Comparison of ENCODE assay signal across 18 mouse cellular contexts in genomic region chr6:61491979-61492821, GRCm38 (mm10).
DNase-seq lines count a peak whose midpoint lies in the region; ATAC-seq and TF ChIP-seq lines count a peak whose summit lies in the region.
"Had no signal": no experiment of that assay in that cellular context is flagged by ENCODE, and none has a peak within 500 bp of the region (broad histone marks: within the 10 kb centered on the region; RNA-seq: fewer than 3 reads in every experiment).

No protein-coding gene starts in this region.

- WGBS in hindbrain, embryonic 11.5 days = 64% methylated on average over 4 of the region's 4 CpGs
- 70% methylated on average over 4 of the region's 4 CpGs for WGBS in hindbrain, embryonic 10.5 days
- 33% methylated on average over 4 of the region's 4 CpGs for WGBS in forebrain, embryonic 16.5 days
- 53% methylated on average over 4 of the region's 4 CpGs for WGBS in midbrain, postnatal 0 days

- no peak overlapping the region for H3K27ac ChIP-seq in hindbrain, embryonic 11.5 days (ENCODE audit: low read depth, low read length)
- no peak overlapping the region for H3K27ac ChIP-seq in hindbrain, embryonic 10.5 days
- H3K27ac ChIP-seq in forebrain, embryonic 16.5 days (ENCODE audit: low read length) = no peak overlapping the region
- H3K27ac ChIP-seq in midbrain, postnatal 0 days (ENCODE audit: low read depth, low read length) = no peak overlapping the region
- H3K27ac ChIP-seq: embryonic facial prominence, embryonic 15.5 days; heart, adult 2 months; midbrain, embryonic 12.5 days had no signal

- H3K27me3 ChIP-seq in hindbrain, embryonic 11.5 days (ENCODE audit: control insufficient read depth, insufficient read depth, low read length) = no peaks in the 10 kb centered on the region
- no peaks in the 10 kb centered on the region for H3K27me3 ChIP-seq in hindbrain, embryonic 10.5 days (ENCODE audit: insufficient read depth, poor library complexity, severe bottlenecking)
- no peaks in the 10 kb centered on the region for H3K27me3 ChIP-seq in forebrain, embryonic 16.5 days (replicated peaks; ENCODE audit: control insufficient read depth, insufficient read depth, low read length)
- H3K27me3 ChIP-seq in midbrain, postnatal 0 days (ENCODE audit: insufficient read depth, low read length) = no peaks in the 10 kb centered on the region
- H3K27me3 ChIP-seq: embryonic facial prominence, embryonic 15.5 days; midbrain, embryonic 12.5 days had no signal

- no peaks in the 10 kb centered on the region for H3K9me3 ChIP-seq in hindbrain, embryonic 11.5 days (ENCODE audit: control insufficient read depth, low read length)
- no peaks in the 10 kb centered on the region for H3K9me3 ChIP-seq in hindbrain, embryonic 10.5 days
- no peaks in the 10 kb centered on the region for H3K9me3 ChIP-seq in forebrain, embryonic 16.5 days (ENCODE audit: control insufficient read depth, low read length)
- H3K9me3 ChIP-seq in midbrain, postnatal 0 days (ENCODE audit: low read length) = no peaks in the 10 kb centered on the region
- H3K9me3 ChIP-seq: embryonic facial prominence, embryonic 15.5 days; midbrain, embryonic 12.5 days had no signal

- no peak for TF ChIP-seq POLR2A in brain, embryonic 14.5 days (IDR thresholded peaks at IDR 0.05; ENCODE audit: borderline replicate concordance, extremely low read depth, insufficient read depth, insufficient read length, poor library complexity, severe bottlenecking)

- H3K4me1 ChIP-seq in hindbrain, embryonic 11.5 days (replicated peaks; ENCODE audit: control insufficient read depth, insufficient read depth, low read length) = no peaks in the 10 kb centered on the region
- no peaks in the 10 kb centered on the region; the same call in 1 of the 2 replicates for H3K4me1 ChIP-seq in hindbrain, embryonic 10.5 days (replicated peaks)
- peaks cover 7% of the 10 kb centered on the region for H3K4me1 ChIP-seq in forebrain, embryonic 16.5 days (replicated peaks; ENCODE audit: control insufficient read depth, insufficient read depth, low read length)
- H3K4me1 ChIP-seq in midbrain, postnatal 0 days (ENCODE audit: insufficient read depth, low read length) = no peaks in the 10 kb centered on the region
- H3K4me1 ChIP-seq: embryonic facial prominence, embryonic 15.5 days had no signal

- no peak for DNase-seq in hindbrain, embryonic 11.5 days (ENCODE audit: low spot score)
- no peak for DNase-seq in hindbrain, embryonic 10.5 days (ENCODE audit: low spot score)
- DNase-seq in brain, embryonic 14.5 days (ENCODE audit: low read depth) = peak; percentile 86
- DNase-seq in midbrain, postnatal 0 days (ENCODE audit: low spot score) = peak; percentile 34
- DNase-seq in heart, adult 8-10 months (ENCODE audit: low spot score) = no peak
- no peak for DNase-seq in urinary bladder, postnatal 4 days (ENCODE audit: low spot score in 2 of 2)
- DNase-seq: adrenal gland, postnatal 25 days; cerebellum, adult 8-10 months; gastrocnemius, postnatal 10 days; heart, adult 2 months; lung, adult 18-20 months; lung, postnatal 36 days; retina, postnatal 1 day; right cerebral cortex, postnatal 4 days; thymus, postnatal 25 days had no signal

- no peaks in the 10 kb centered on the region for H3K36me3 ChIP-seq in hindbrain, embryonic 11.5 days (ENCODE audit: control insufficient read depth, insufficient read depth, low read length)
- no peaks in the 10 kb centered on the region for H3K36me3 ChIP-seq in hindbrain, embryonic 10.5 days
- H3K36me3 ChIP-seq in forebrain, embryonic 16.5 days (ENCODE audit: control insufficient read depth, insufficient read depth) = no peaks in the 10 kb centered on the region
- H3K36me3 ChIP-seq in midbrain, postnatal 0 days (ENCODE audit: insufficient read depth, low read length) = no peaks in the 10 kb centered on the region
- H3K36me3 ChIP-seq: embryonic facial prominence, embryonic 15.5 days; midbrain, embryonic 12.5 days had no signal

- no peak overlapping the region for H3K4me3 ChIP-seq in hindbrain, embryonic 11.5 days (ENCODE audit: low read depth, low read length)
- H3K4me3 ChIP-seq in hindbrain, embryonic 10.5 days = no peak overlapping the region
- H3K4me3 ChIP-seq in forebrain, embryonic 16.5 days (replicated peaks; ENCODE audit: low read length) = no peak overlapping the region
- no peak overlapping the region for H3K4me3 ChIP-seq in midbrain, postnatal 0 days (ENCODE audit: low read depth, low read length)
- H3K4me3 ChIP-seq: embryonic facial prominence, embryonic 15.5 days; heart, adult 2 months; midbrain, embryonic 12.5 days had no signal

- ATAC-seq in hindbrain, embryonic 11.5 days (ENCODE audit: low FRiP score) = peak; percentile 64; the same call in 1 of the 2 replicates
- ATAC-seq in forebrain, embryonic 16.5 days = peak; percentile 96
- ATAC-seq in midbrain, postnatal 0 days (ENCODE audit: low FRiP score) = no peak

- no peak overlapping the region for H3K4me2 ChIP-seq in hindbrain, embryonic 11.5 days (replicated peaks; ENCODE audit: low read depth, low read length)
- peak overlapping the region; percentile 13 for H3K4me2 ChIP-seq in forebrain, embryonic 16.5 days (ENCODE audit: low read length)
- no peak overlapping the region for H3K4me2 ChIP-seq in midbrain, postnatal 0 days (ENCODE audit: low read depth, low read length, poor library complexity, severe bottlenecking)
- H3K4me2 ChIP-seq: embryonic facial prominence, embryonic 15.5 days; midbrain, embryonic 12.5 days had no signal

- no peak for TF ChIP-seq CTCF in brain, embryonic 14.5 days (IDR thresholded peaks at IDR 0.05; ENCODE audit: borderline replicate concordance, extremely low read depth, insufficient read depth, insufficient read length)
- no peak for TF ChIP-seq CTCF in midbrain, postnatal 0 days (IDR thresholded peaks at IDR 0.05)

- no peak overlapping the region for H3K9ac ChIP-seq in hindbrain, embryonic 11.5 days (ENCODE audit: low read depth, low read length)
- no peak overlapping the region for H3K9ac ChIP-seq in forebrain, embryonic 16.5 days (replicated peaks; ENCODE audit: low read depth, low read length)
- H3K9ac ChIP-seq in midbrain, postnatal 0 days (replicated peaks; ENCODE audit: low read length, poor library complexity, severe bottlenecking) = no peak overlapping the region
- H3K9ac ChIP-seq: embryonic facial prominence, embryonic 15.5 days; midbrain, embryonic 12.5 days had no signal

Comparison
In these comparisons a context has a peak if more than half of its experiments do, and no peak if none do; other contexts are left out.
1. DNase-seq: peak in brain, embryonic 14.5 days (single experiment) and midbrain, postnatal 0 days (single experiment); none in hindbrain, embryonic 11.5 days (single experiment), hindbrain, embryonic 10.5 days (single experiment), heart, adult 8-10 months (single experiment) and urinary bladder, postnatal 4 days (0 of 2).